Mouse (Mus musculus) forebrain, embryonic 11.5 days (tissue): ENCODE data around the gene B3galnt1. TPM values are rescaled to one million over a fixed set of nuclear protein-coding genes. Genes with fewer than 3 reads are reported as not detected.
"Not testable (repeated sequence)": the region's sequence is repeated elsewhere in the genome, so short reads cannot be mapped to it uniquely, and the experiment has no call there.

Source experiments
- ATAC-seq: fragments of 200-750 bp; cut with Nextera tagmentation; replicated peaks from 2 replicates; pipeline ENCODE4 v1.8.0; 2017; ENCODE audit warnings: moderate TSS enrichment; ENCODE audit not compliant: low FRiP score
- DNase-seq: peaks from one replicate; pipeline ENCODE4 v3.0.0-alpha.2; 2017; ENCODE audit warnings: low spot score
- H3K27ac ChIP-seq: fragments of 300-500 bp; sonication (generic); 2 replicates; pipeline ENCODE4 v1.5.1; 2014; ENCODE audit warnings: low read depth, low read length
- H3K27me3 ChIP-seq: fragments of 300-500 bp; sonication (generic); 2 replicates; pipeline ENCODE4 v1.6.1; 2014; ENCODE audit warnings: mild to moderate bottlenecking, low read length, mixed read lengths; ENCODE audit not compliant: control insufficient read depth, insufficient read depth
- H3K36me3 ChIP-seq: fragments of 300-500 bp; sonication (generic); 2 replicates; pipeline ENCODE4 v1.6.1; 2014; ENCODE audit warnings: mild to moderate bottlenecking, low read length, moderate library complexity, mixed read lengths; ENCODE audit not compliant: control insufficient read depth, insufficient read depth
- H3K4me1 ChIP-seq: fragments of 300-500 bp; sonication (generic); replicated peaks from 2 replicates; pipeline ENCODE4 v1.6.1; 2014; ENCODE audit warnings: low read length, mixed read lengths; ENCODE audit not compliant: control insufficient read depth, insufficient read depth
- H3K4me2 ChIP-seq: fragments of 300-500 bp; sonication (generic); 2 replicates; pipeline ENCODE4 v1.6.1; 2014; ENCODE audit warnings: low read depth, mild to moderate bottlenecking, low read length, moderate library complexity, mixed read lengths; ENCODE audit not compliant: severe bottlenecking
- H3K4me3 ChIP-seq: fragments of 300-500 bp; sonication (generic); 2 replicates; pipeline ENCODE4 v1.5.1; 2014; ENCODE audit warnings: low read depth, low read length
- H3K9ac ChIP-seq: fragments of 300-500 bp; sonication (generic); 2 replicates; pipeline ENCODE4 v1.6.1; 2014; ENCODE audit warnings: low read length
- H3K9me3 ChIP-seq: fragments of 300-500 bp; sonication (generic); 2 replicates; pipeline ENCODE4 v1.6.1; 2016; ENCODE audit warnings: low read length, mixed read lengths; ENCODE audit not compliant: control insufficient read depth
- WGBS: fragments of 180-500 bp; shearing (Covaris S2); extraction: QIAGEN DNeasy Blood & Tissue Kit; methylation state at CpG from one replicate; pipeline ENCODE4 v1.1.7; 2014; 5-methylcytosine and 5-hydroxymethylcytosine counted together
- polyA plus RNA-seq: library from polyadenylated mRNA; unstranded; fragments of >200 nt; fragmentation: Nextera tagmentation; extraction: Ambion mirVana; gene quantifications from 2 replicates; pipeline ENCODE4 v1.2.1, GENCODE M21; 2014

B3galnt1 gene
- polyA plus RNA-seq, 1 experiment from 2014 or later, result 33.4 TPM

GRCm38 (mm10) chr3:69578791-69579190, 20.0 kb downstream of the B3galnt1 start:
- no peak overlapping the region for H3K4me3 ChIP-seq
- no peaks in the 10 kb centered on the region for H3K4me1 ChIP-seq
- ATAC-seq, result no peak
- no peaks in the 10 kb centered on the region for H3K27me3 ChIP-seq
- 100% methylated on average over 1 of the region's 1 CpGs for WGBS
- H3K9me3 ChIP-seq, result no peaks in the 10 kb centered on the region
- H3K9ac ChIP-seq, result no peak overlapping the region
- no peak overlapping the region for H3K27ac ChIP-seq
- H3K4me2 ChIP-seq, result no peak overlapping the region
- DNase-seq, result no peak
- no peaks in the 10 kb centered on the region; the same call in 1 of the 2 replicates for H3K36me3 ChIP-seq

GRCm38 (mm10) chr3:69576715-69577114, 22.0 kb downstream of the B3galnt1 start:
- Histone ChIP-seq H3K4me1 (no peaks in the 10 kb centered on the region), H3K4me3 (no peak overlapping the region), H3K27me3 (no peaks in the 10 kb centered on the region), H3K36me3 (no peaks in the 10 kb centered on the region; the same call in 1 of the 2 replicates), H3K27ac (no peak overlapping the region), H3K4me2 (no peak overlapping the region), H3K9me3 (no peaks in the 10 kb centered on the region), H3K9ac (no peak overlapping the region)
- no peak for ATAC-seq
- 86% methylated on average over 3 of the region's 3 CpGs for WGBS
- DNase-seq, result no peak

GRCm38 (mm10) chr3:69575577-69575976, 23.2 kb downstream of the B3galnt1 start:
- no peak overlapping the region for H3K4me2 ChIP-seq
- no peaks in the 10 kb centered on the region for H3K27me3 ChIP-seq
- ATAC-seq (no peak), DNase-seq (no peak)
- no peaks in the 10 kb centered on the region; the same call in 1 of the 2 replicates for H3K36me3 ChIP-seq
- H3K27ac ChIP-seq, result no peak overlapping the region
- no peak overlapping the region for H3K9ac ChIP-seq
- no peak overlapping the region for H3K4me3 ChIP-seq
- H3K9me3 ChIP-seq, result no peaks in the 10 kb centered on the region
- no peaks in the 10 kb centered on the region for H3K4me1 ChIP-seq
- 96% methylated on average over 11 of the region's 11 CpGs for WGBS

DNA sequence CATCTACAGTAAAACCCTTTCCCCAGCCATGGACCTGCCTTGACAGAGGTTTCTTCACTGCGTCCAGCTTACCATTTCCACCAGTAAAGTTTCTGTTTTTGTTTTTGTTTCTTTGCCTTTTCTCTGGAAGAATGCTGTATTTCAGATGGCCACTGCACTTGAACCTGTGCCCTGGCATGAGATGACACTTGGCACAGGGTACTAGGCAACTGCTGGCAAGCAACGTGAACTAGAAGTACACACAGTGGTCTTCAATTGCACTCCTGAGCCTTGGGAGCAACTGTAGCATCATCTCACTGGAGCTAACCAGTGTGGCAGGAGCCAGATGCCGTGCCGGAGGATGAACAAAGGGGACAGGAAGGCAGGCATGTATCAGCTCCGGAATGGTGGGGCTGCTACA, 26.2 kb downstream of the B3galnt1 start:
- Histone ChIP-seq H3K27ac (no peak overlapping the region), H3K27me3 (no peaks in the 10 kb centered on the region), H3K9ac (no peak overlapping the region), H3K36me3 (no peaks in the 10 kb centered on the region; the same call in 1 of the 2 replicates), H3K9me3 (no peaks in the 10 kb centered on the region), H3K4me2 (no peak overlapping the region), H3K4me1 (no peaks in the 10 kb centered on the region), H3K4me3 (no peak overlapping the region)
- ATAC-seq, result no peak
- 92% methylated on average over 5 of the region's 5 CpGs for WGBS
- DNase-seq, result no peak

DNA sequence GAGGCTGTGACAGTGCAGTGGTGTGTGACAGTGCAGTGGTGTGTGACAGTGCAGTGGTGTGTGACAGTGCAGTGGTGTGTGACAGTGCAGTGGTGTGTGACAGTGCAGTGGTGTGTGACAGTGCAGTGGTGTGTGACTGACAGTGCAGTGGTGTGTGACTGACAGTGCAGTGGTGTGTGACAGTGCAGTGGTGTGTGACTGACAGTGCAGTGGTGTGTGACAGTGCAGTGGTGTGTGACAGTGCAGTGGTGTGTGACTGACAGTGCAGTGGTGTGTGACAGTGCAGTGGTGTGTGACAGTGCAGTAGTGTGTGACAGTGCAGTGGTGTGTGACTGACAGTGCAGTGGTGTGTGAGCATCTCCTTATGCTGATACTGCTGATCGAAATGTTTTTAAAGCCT, 33.2 kb downstream of the B3galnt1 start:
- not testable (repeated sequence) for H3K9ac ChIP-seq, ATAC-seq, H3K36me3 ChIP-seq, H3K4me2 ChIP-seq, H3K27ac ChIP-seq, H3K27me3 ChIP-seq, H3K9me3 ChIP-seq, H3K4me1 ChIP-seq, DNase-seq, H3K4me3 ChIP-seq
- 97% methylated on average over 1 of the region's 1 CpGs for WGBS

- Histone ChIP-seq H3K4me3 (no peak overlapping the region), H3K9me3 (no peaks in the 10 kb centered on the region)
- 73% methylated on average over 6 of the region's 6 CpGs for WGBS
These were observed 35.4 kb downstream of the B3galnt1 start for GRCm38 (mm10) chr3:69563406-69563805.

GRCm38 (mm10) chr3:69561686-69562085, 37.1 kb downstream of the B3galnt1 start:
- no peak for DNase-seq
- no peaks in the 10 kb centered on the region for H3K4me1 ChIP-seq
- no peak overlapping the region for H3K4me3 ChIP-seq
- H3K4me2 ChIP-seq, result no peak overlapping the region
- no peaks in the 10 kb centered on the region for H3K9me3 ChIP-seq
- WGBS, result 72% methylated on average over 5 of the region's 5 CpGs
- H3K9ac ChIP-seq, result no peak overlapping the region
- H3K27ac ChIP-seq, result no peak overlapping the region
- ATAC-seq, result no peak
- no peaks in the 10 kb centered on the region for H3K27me3 ChIP-seq
- H3K36me3 ChIP-seq, result no peaks in the 10 kb centered on the region

More at GRCm38 (mm10) chr3:69563406-69563805, 35.4 kb downstream of the B3galnt1 start:
- no peak overlapping the region for H3K27ac ChIP-seq
- no peak overlapping the region for H3K9ac ChIP-seq
- ATAC-seq (no peak), DNase-seq (no peak)
- H3K4me2 ChIP-seq, result no peak overlapping the region
- no peaks in the 10 kb centered on the region for H3K36me3 ChIP-seq
- no peaks in the 10 kb centered on the region for H3K27me3 ChIP-seq
- H3K4me1 ChIP-seq, result no peaks in the 10 kb centered on the region

DNA sequence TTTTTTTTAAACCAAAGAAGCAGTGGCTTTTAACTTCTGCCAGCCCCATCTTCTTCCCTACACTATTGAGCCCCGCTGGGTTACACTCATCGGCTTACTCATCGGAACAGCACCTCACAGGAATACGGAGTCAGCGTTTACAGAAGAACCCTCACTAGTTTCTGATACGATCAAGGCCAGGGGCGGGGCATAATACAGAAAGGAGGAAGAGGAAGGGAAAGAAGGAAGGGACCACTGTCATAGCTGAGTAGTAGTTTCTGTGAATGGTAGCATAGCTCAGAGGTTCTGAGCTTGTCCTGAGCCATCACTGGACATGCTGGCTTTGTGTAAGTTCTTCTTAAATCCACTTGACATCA, 38.8 kb downstream of the B3galnt1 start:
- Histone ChIP-seq H3K9me3 (no peaks in the 10 kb centered on the region), H3K9ac (no peak overlapping the region), H3K36me3 (no peaks in the 10 kb centered on the region), H3K4me2 (no peak overlapping the region), H3K27ac (no peak overlapping the region), H3K27me3 (no peaks in the 10 kb centered on the region), H3K4me1 (no peaks in the 10 kb centered on the region), H3K4me3 (no peak overlapping the region)
- DNase-seq (no peak), ATAC-seq (no peak)
- 95% methylated on average over 7 of the region's 7 CpGs for WGBS

GRCm38 (mm10) chr3:69559316-69559974, 39.3 kb downstream of the B3galnt1 start:
- 92% methylated on average over 6 of the region's 6 CpGs for WGBS
- Histone ChIP-seq H3K27me3 (no peaks in the 10 kb centered on the region), H3K4me3 (no peak overlapping the region), H3K4me2 (no peak overlapping the region), H3K9ac (no peak overlapping the region), H3K9me3 (no peaks in the 10 kb centered on the region), H3K27ac (no peak overlapping the region), H3K4me1 (no peaks in the 10 kb centered on the region), H3K36me3 (no peaks in the 10 kb centered on the region)
- DNase-seq (no peak), ATAC-seq (no peak)
